Mouse (Mus musculus): ENCODE results near the gene Mex3a. TPM values are rescaled to one million over a fixed set of nuclear protein-coding genes. Genes with fewer than 3 reads are reported as not detected.

The Mex3a gene
- total RNA-seq, 2 experiments from 2014 or later: 11.7 TPM

DNA sequence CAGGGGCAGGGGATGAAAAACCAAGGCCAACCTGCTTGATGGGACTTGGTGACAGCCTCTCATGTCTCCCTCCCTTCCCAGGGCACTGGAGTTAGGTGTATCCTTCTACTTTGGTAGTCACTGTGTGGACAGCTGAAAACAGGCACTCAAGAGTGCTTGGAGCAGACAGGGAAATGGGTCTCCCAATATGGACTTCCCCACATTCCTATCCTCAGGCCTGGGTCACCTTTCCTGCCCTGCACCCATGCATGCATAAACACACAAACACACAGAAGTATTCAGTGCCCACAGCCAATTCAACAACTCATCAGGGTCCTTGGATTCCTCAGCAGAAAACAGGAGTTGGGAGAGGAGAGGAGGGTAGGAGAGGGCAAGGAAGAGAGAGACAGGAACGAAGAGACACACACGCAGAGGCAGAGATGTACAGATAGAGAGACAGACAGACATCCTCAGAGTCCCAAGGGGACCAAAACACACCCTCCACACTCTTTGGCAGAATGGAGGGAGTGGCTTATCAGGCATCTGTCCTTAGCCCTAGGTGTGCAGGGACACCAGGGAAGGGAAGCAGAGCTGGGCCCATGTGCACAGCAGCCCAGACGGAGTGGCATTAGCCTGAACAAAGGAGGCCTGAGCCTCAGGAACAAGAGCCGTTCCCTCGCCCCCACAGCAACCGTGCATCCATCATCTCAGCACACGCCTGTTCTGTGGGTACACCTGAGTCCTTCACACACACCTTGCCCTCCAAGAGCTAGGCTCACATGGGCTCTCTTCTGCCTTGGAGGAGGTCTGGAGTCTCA is 2.8 kb upstream of the Mex3a start:
- DNase-seq: peak; percentile 5

- peak; percentile 6 for DNase-seq
These were observed 1.9 kb upstream of the Mex3a start for GRCm38 (mm10) chr3:88530082-88530864.

- peak; percentile 89 for DNase-seq
These were observed 572 bp upstream of the Mex3a start for GRCm38 (mm10) chr3:88531348-88532298.

DNA sequence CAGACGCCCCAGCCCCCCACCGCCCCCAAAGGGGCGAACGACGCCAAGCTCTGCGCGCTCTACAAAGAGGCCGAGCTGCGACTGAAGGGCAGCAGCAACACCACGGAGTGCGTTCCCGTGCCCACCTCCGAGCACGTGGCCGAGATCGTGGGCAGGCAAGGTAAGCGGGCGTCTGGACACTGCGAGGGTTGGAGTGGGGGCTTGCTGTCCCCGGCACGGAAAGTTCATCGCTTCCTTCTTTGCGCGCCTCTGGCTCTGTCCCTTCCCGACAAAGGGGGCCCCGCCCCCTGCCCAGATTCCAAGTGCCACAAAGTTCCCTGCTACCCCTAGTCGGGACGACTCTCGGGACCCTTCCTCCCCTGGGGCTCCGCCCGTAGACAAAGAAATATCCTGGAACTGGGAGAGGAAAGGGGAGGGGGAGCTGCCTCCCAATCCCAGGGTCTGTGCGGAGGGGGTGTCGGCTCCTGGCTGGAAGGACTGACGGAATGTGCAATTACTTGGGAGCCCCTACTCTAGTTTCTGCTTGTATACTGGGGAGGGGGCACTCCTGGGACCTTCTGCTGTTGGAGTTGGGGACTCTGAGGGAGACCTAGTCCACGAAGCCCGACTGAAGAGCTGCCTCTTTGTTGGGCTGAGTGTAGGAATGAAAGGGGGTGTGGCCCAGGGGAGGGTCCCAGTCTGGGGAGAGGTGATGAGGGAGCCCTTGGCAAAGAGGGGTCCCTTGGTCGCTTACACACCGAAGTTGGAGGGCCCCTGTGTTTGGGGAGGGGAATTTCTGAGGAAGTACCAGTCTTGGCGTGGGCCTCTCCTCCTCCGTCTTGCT is 705 bp downstream of the Mex3a start:
- peak; percentile 55 for DNase-seq

GRCm38 (mm10) chr3:88533706-88534105 is 1.5 kb downstream of the Mex3a start:
- no peak for DNase-seq

DNA sequence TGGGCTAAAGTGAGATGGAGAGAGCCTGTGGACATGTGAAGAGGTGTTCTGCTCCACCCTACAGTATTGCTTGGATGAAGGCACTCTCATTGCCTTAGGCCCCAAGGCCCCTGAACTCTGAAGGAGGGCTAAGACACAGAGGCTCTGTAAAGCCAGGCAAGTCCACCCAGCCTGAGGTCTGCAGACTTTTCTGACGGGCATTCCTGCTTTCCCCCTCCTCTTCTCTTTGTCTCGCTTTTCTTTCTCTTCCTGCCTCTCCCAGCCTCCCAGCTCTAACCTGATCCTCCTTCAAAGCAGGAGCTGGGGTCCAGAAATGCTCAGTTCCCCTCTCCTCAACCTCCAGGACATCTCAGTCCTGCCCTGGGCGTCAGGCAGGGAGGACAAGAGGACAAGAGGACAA is 2.8 kb downstream of the Mex3a start:
- DNase-seq: no peak

- DNase-seq: no peak
These were observed 3.3 kb downstream of the Mex3a start for GRCm38 (mm10) chr3:88535527-88535926.

GRCm38 (mm10) chr3:88536103-88536930 is 4.1 kb downstream of the Mex3a start:
- DNase-seq: peak; percentile 76

GRCm38 (mm10) chr3:88537146-88537545 is 5.0 kb downstream of the Mex3a start:
- DNase-seq: no peak

DNA sequence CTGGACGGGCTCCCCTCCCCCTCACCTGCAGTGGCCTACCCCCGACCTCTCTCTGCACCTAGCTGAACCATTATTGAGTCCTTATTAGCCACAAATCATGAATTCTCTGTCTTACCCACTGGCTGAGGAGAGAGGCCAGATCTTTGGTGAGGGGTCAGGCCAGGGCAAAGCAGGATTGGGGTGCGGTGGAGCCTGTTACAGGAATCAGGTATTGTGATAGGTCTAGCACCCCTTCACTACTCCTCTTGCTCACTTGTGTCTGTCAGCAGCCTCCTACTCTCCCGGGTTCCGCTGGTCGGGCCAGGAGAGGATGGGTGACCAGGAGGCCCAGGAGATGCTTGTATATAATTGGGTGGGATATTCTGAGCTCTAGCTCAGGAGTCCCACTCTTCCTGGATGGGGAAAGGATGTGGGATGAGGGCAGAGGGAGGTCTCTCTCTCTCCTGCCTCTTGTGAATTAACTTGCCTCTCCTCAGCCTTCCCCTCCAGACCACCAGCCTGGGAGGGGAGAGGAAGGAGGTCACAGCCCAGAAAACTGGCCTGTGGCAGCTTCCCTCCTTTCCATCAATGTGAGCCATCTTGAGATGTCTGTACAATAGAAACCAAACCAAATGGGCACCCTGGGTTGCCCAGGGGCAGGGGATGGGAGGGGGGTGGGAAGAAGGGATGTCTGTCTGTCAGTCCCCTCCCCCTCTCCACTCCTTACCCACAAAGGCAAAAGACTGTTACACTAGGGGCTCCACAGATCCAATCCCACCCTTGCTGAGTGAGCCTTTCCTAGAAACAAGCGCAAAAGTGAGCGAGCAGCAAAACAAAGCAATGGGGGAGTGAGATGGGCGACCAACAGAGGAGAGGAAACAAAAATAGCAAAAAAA is 6.3 kb downstream of the Mex3a start:
- no peak for DNase-seq

GRCm38 (mm10) chr3:88539397-88539796 is 7.2 kb downstream of the Mex3a start:
- no peak for DNase-seq

DNA sequence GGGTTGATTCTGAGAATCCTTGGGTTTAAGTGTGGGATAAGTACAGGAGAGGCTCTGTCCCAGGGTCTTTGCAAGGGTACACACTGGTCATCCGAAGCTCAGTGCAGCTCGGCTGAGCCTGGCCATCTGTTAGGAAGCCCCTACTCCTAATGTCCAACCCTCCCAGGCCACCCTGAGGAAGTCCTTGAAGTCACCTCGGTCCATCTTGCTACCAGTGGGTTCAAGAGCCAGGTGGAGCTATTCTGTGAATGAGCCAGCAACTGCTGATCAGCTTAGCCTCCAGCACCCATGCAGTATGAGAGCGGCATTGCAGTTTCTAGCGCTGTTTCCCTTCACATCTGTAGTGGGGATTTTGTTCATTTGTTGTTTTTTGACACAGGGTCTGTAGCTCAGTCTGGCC is 7.9 kb downstream of the Mex3a start:
- no peak for DNase-seq

GRCm38 (mm10) chr3:88541622-88542401 is 9.6 kb downstream of the Mex3a start:
- no peak for DNase-seq

DNA sequence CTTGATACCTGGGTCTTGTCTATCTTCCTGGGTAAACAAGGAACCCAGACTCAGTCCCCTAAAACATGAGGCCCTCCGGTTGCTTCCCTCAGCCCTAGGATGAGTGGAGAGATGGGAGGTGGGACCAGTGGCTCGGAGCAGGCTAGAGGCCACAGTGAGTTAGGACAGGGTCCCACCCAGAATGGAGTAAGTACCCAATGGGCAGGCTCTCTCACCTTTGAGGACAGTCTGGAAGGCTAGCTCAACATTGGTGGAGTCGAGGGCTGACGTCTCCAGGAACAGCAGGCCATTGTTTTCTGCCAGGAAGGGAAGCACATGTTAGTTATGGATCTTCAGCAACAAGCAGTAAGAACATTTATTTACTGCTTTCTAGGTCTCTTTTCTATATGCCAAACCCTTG is 10.3 kb downstream of the Mex3a start:
- DNase-seq: no peak

DNA sequence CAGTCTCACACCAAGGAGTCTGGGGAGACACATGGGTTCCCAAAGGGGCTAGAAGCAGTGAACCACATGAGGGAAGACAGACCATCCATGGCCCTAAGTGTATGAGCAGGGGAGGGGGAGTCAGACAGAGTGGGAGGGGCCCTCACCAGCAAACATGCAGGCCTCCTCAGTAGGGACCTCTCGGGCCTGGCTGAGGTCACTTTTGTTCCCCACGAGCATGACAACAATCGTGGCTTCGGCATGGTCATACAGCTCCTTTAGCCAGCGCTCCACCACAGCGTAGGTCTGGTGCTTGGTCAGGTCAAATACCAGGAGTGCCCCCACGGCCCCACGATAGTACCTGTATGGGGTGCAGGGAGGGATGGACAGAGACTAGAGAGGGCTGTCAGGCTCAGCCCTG is 11.0 kb downstream of the Mex3a start:
- DNase-seq: no peak

- no peak for DNase-seq
These were observed 11.6 kb downstream of the Mex3a start for GRCm38 (mm10) chr3:88543651-88544410.

DNA sequence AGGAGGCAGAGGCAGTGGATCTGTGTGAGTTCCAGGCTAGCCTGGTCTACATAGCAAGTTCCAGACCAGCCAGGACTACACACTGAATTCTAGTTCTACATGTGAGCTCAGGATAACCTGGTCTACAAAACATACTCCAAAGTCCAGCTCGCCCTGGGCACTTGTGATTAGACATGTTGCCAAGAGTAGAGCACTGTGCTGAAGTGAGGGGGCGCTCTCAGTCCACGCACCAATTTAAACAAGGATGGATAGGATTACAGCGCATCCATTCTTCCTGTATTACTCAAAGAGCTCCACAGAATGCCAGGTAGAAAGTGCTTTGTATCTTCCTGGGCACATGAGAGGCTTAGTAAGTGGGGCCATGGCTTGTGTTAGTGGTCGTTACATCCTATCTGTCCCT is 12.3 kb downstream of the Mex3a start:
- DNase-seq: no peak

DNA sequence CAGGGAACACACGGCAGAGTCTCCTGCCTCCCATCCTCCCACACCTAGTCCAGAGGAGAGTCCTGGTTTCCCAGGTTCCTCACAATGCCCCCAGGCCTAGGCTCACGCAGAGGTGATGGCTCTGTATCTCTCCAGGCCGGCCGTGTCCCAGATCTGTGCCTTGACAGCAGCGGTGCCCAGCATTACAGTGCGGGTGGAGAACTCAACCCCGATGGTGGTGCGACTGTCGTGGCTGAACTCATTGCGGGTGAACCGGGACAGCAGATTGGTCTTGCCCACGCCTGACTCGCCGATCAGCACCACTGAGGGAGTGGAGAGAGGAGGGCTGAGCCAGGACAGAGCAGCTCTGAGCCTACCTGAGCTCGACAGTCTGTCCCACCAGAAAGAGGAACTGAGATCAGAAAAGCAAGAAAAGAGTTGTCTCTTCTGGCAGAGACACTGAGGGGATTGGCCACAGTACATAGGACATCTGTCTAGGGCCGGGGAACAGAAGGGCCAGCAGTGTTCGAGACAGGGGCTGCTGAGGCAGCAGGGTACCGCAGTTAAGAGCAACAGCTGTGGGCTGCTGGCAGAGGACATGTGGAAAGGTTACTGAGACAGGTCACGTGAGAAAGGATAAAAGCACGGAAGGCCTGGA is 12.9 kb downstream of the Mex3a start:
- no peak for DNase-seq
